Mouse (Mus musculus): ENCODE data around the gene Tmem132d. TPM values are rescaled to one million over a fixed set of nuclear protein-coding genes. Genes with fewer than 3 reads are reported as not detected.

Gene Tmem132d
- total RNA-seq (2021) = under 1 TPM; 0.14 to 0.22 TPM
- long read RNA-seq, experiment 1 = 0 reads
- long read RNA-seq, experiment 2, partial matches to known transcripts = 0 of 1 reads
- long read RNA-seq, experiment 2, other reads (novel, unspliced or antisense) = 1 of 1 reads

- DNase-seq = no peak
- intact Hi-C loops (cut with DNase I) = no loop called here
Measured at GRCm38 (mm10) chr5:128432916-128433315, at the start of gene Tmem132d. Gene Tmem132d (minus strand): TSS chr5:128433077.

DNA sequence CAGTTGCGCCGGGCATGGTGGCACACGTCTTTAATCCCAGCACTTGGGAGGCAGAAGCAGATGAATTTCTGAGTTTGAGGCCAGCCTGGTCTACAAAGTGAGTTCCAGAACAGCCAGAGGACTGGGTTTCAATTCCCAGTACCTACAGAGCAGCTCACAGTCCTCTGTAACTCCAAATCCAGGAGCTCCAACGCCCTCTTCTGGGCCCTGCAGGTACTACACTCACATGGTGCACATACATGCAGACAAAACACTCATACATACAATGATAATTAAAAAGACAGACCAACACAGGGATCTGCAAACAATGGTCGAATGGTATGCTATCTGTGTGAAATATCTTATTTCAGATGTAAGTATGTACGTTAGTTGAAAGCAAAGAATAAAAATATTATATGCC is 47.9 kb upstream of the Tmem132d start:
- DNase-seq = no peak
- intact Hi-C loops (cut with DNase I) = no loop called here

GRCm38 (mm10) chr5:128475372-128475771 is 42.5 kb upstream of the Tmem132d start:
- no peak for DNase-seq
- intact Hi-C loops (cut with DNase I) = no loop called here

DNA sequence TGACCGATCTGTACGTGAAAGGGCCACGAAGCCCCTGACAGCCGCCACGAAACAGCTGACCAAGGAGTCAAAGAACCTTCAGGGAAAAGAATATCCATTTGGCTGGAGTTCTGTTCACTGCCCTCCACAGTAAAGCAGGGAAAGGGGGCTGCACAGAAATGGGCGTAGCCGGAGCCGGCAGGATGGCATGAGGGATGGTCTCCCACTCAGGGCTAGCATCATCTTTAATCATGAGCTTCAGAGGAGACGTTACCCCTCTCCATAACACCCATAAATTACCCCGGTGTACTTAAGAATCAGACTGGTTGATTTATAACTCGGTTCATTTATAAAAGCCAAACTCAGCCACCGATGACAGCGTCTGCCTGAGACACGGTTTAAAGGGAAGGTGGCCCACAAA is 36.9 kb upstream of the Tmem132d start:
- intact Hi-C loops (cut with DNase I) = no loop called here
- DNase-seq = no peak

DNA sequence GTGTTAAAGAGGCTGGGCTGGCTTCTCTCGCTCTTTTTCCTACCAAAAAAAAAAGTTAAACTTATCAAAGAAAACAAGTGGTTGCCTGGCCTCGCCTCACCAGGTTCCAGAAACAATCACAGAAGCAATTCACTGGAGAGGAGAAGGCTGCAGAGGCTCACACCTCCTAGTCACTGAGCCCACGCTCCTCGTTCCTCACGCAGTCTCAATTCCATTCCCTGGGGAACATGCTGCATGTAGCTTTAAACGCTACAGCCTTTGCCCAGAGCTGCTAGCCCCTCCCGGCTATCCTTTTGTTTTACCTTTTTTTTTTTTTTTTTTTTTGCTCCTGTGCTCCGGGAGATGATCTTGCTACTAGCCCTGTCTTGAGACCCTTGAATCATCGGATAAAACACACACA is 31.6 kb upstream of the Tmem132d start:
- intact Hi-C loops (cut with DNase I) = no loop called here
- DNase-seq = no peak

GRCm38 (mm10) chr5:128460605-128461004 is 27.7 kb upstream of the Tmem132d start:
- no peak for DNase-seq
- intact Hi-C loops (cut with DNase I) = no loop called here

DNA sequence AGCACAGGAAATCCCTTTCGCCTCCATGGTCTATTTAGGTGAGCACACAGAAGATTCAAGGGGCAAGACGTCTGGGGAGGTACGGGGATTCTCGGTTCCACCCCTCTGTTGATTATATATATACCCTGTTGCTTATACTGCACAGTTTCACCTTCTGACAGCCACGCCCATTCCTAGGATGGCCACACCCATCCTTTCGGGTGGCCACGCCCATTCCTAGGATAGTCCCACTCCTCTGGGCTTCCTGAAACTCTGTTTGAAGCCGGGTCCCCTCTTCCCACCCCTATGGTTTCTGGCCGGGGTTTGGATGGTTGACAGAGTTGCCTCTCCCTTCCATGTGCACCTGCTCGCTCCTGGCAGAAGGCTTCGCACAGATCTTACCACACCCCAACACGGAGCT is 22.9 kb upstream of the Tmem132d start:
- no peak for DNase-seq
- intact Hi-C loops (cut with DNase I) = no loop called here

GRCm38 (mm10) chr5:128452196-128452595 is 19.3 kb upstream of the Tmem132d start:
- intact Hi-C loops (cut with DNase I) = no loop called here
- no peak for DNase-seq

DNA sequence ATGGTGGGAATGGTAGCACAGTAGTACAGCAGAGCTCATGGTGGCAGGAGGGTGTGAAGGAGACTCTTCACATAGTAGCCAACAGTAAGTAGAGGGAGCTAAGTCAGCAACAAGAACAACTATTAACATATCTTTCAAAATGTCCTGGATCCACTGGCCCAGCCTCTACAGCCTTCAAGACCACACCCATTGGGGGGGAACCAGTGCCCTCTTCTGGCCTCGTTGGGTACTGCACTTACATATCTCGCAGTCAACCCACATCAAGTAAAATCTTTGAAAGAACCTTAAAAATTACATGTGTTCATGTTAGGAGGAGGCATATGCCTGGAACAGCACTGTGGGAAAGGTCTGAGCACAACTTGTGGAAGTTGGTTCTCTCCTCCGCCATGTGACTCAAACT is 17.9 kb upstream of the Tmem132d start:
- no peak for DNase-seq
- intact Hi-C loops (cut with DNase I) = no loop called here

GRCm38 (mm10) chr5:128444876-128445275 is 12.0 kb upstream of the Tmem132d start:
- DNase-seq = no peak
- intact Hi-C loops (cut with DNase I) = no loop called here

- DNase-seq = no peak
- intact Hi-C loops (cut with DNase I) = no loop called here
Measured at GRCm38 (mm10) chr5:128443848-128444247, 11.0 kb upstream of the Tmem132d start.

- DNase-seq = no peak
- intact Hi-C loops (cut with DNase I) = no loop called here
Measured at GRCm38 (mm10) chr5:128441121-128441520, 8.2 kb upstream of the Tmem132d start.

- DNase-seq = peak; percentile 28 to 67
- intact Hi-C loops (cut with DNase I) = no loop called here
Measured at GRCm38 (mm10) chr5:128439828-128440227, 7.0 kb upstream of the Tmem132d start.

DNA sequence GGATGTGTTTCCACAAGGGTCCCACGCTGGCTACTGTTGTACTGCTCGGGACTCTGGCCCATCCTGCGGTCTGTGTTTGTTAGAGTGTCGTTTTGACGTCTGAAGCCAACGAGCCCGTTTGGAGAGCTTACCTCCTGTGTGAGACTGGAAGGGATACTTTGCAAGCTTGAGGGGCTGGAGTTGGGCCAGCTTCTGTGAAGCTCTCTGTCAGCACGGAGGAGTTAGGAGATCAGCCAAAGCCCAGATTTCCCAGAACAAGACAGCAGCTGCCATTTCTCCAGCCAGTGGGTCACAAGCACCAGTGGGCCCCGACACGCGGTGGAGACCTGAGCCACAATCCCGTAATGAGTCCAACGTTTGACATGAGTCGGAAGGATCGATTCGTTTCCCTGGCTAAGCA is 5.2 kb upstream of the Tmem132d start:
- intact Hi-C loops (cut with DNase I) = no loop called here

GRCm38 (mm10) chr5:128436909-128437308 is 4.0 kb upstream of the Tmem132d start:
- intact Hi-C loops (cut with DNase I) = no loop called here

More for the DNA sequence above, 5.2 kb upstream of the Tmem132d start:
- no peak for DNase-seq

GRCm38 (mm10) chr5:128435683-128436082 is 2.8 kb upstream of the Tmem132d start:
- no peak for DNase-seq
- intact Hi-C loops (cut with DNase I) = no loop called here

More at GRCm38 (mm10) chr5:128436909-128437308, 4.0 kb upstream of the Tmem132d start:
- DNase-seq = no peak

- intact Hi-C loops (cut with DNase I) = no loop called here
Measured at GRCm38 (mm10) chr5:128433786-128434185, 909 bp upstream of the Tmem132d start.

GRCm38 (mm10) chr5:128432422-128432821 is 455 bp downstream of the Tmem132d start:
- intact Hi-C loops (cut with DNase I) = no loop called here

More at GRCm38 (mm10) chr5:128433786-128434185, 909 bp upstream of the Tmem132d start:
- DNase-seq = no peak

DNA sequence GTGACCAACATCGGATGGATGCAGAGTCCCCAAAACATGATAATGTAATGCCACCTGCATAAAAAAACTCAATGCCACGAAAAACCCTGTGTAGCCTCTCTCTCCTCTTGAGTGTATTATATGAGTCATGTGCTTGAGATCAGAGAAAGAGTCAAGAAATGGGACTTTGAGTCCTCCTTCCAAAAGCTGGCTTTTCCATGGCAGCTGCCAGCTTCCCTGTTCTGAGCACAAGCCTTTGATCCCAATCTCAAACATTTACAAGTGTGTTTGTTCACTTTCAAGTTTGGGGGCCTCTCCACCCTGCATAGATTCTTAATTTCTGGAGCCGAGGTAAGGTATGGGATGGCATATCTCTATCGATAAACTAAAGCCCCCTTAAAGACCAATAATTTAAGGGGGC is 8.2 kb downstream of the Tmem132d start:
- intact Hi-C loops (cut with DNase I) = no loop called here
- DNase-seq = no peak

More at GRCm38 (mm10) chr5:128432422-128432821, 455 bp downstream of the Tmem132d start:
- no peak for DNase-seq

GRCm38 (mm10) chr5:128424213-128424612 is 8.7 kb downstream of the Tmem132d start:
- intact Hi-C loops (cut with DNase I) = no loop called here
- no peak for DNase-seq

DNA sequence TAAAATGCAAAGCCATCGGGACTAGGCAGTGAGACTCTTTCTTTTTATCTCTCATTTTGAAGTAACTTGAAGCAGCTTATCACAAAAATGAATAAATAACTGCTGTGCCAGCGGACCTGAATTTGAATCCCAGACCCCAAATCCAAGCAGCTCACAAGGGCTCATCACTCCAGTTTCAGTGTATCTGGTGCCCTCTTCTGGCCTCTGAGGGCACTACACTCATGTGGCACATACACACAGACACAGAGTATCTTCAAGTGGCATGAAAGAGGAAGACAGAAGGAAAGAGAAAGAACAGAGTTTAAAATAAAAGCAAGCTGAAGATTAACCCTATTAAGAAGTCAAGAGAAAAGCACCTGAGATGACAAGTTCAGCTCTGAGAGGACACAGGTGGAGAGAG is 10.8 kb downstream of the Tmem132d start:
- intact Hi-C loops (cut with DNase I) = no loop called here
- no peak for DNase-seq

DNA sequence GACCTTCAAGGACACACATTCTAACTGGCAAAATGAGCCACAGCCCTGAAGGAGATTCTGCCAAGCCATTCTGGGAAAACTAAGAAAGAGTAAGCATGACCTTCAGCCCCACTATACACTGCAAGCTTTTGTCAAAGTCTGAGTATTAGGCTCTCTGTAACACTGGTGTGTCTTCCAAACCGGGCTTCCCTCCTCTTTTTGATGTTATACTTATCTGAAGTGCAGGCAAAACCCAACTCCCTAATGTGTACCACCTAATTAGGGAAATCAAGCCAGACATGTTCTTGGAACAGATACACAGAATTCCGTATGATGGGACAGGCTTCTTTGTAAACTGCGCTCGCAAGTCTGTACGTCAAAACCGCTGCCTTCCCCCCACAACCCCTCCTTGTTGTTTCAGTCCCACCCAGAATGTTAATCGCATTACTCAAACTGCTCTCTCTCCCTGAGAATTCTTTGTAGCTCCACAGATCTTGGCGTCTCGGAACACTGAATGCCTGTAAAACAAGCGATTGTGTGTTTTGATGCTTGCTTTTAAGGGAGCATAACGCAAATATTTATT is 14.6 kb downstream of the Tmem132d start:
- no peak for DNase-seq
- intact Hi-C loops (cut with DNase I) = no loop called here

DNA sequence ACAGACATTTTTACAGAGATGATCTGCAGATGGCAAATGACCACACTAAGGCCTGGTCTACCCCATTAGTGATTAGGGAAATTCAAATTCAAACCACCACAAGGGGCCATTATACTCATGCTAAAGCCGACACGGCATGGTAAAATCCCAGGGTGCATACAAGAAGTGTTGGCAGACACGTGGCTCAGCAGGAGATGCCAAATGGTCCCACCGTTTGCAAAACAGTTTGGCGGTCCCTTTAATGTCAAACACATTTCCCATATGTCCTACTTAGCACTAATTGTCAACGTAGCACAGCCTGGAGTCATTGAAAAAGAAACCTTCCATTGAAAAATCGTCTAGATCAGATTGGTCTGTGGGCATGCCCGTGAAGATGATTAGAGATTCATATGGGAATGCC is 18.8 kb downstream of the Tmem132d start:
- DNase-seq = no peak
- intact Hi-C loops (cut with DNase I) = no loop called here
